Mouse (Mus musculus) heart, postnatal 36 days (tissue): Measurements from ENCODE around the gene Adgrb3. TPM values are rescaled to one million over a fixed set of nuclear protein-coding genes. Genes with fewer than 3 reads are reported as not detected.

Source experiments
- DNase-seq, 2 experiments: peaks; one replicate each; pipeline ENCODE4 v3.0.0; 2021 to 2022
- intact Hi-C: fragments of 180-260 bp; cut with DNase I; formaldehyde crosslinking; loops from one replicate; pipeline ENCODE4 v1.15.1; 2025
- total RNA-seq, 2 experiments: library from RNA; stranded (reverse); gene quantifications; 2 replicates each; pipeline ENCODE4 v1.2.3; 2021

Gene Adgrb3
- total RNA-seq, 2 experiments from 2014 or later: not detected

GRCm38 (mm10) chr1:25344876-25345275, 484.6 kb downstream of the Adgrb3 start:
- intact Hi-C loops: no loop called here
- no peak for DNase-seq

GRCm38 (mm10) chr1:25325406-25325805, 504.1 kb downstream of the Adgrb3 start:
- intact Hi-C loops: no loop called here
- DNase-seq: no peak

- intact Hi-C loops: no loop called here
- DNase-seq: no peak
These were observed 512.4 kb downstream of the Adgrb3 start for GRCm38 (mm10) chr1:25317142-25317541.

GRCm38 (mm10) chr1:25312344-25312743, 517.2 kb downstream of the Adgrb3 start:
- intact Hi-C loops: no loop called here
- no peak for DNase-seq

GRCm38 (mm10) chr1:25310066-25310465, 519.4 kb downstream of the Adgrb3 start:
- intact Hi-C loops: no loop called here

GRCm38 (mm10) chr1:25281471-25281870, 548.0 kb downstream of the Adgrb3 start:
- no peak for DNase-seq
- intact Hi-C loops: no loop called here

More at GRCm38 (mm10) chr1:25310066-25310465, 519.4 kb downstream of the Adgrb3 start:
- no peak for DNase-seq

- intact Hi-C loops: no loop called here
- DNase-seq: no peak
These were observed 578.9 kb downstream of the Adgrb3 start for GRCm38 (mm10) chr1:25250562-25250961.

GRCm38 (mm10) chr1:25242436-25242835, 587.1 kb downstream of the Adgrb3 start:
- intact Hi-C loops: no loop called here

GRCm38 (mm10) chr1:25229245-25229750, 600.2 kb downstream of the Adgrb3 start:
- intact Hi-C loops: no loop called here

More at GRCm38 (mm10) chr1:25242436-25242835, 587.1 kb downstream of the Adgrb3 start:
- no peak for DNase-seq

GRCm38 (mm10) chr1:25228381-25229244, 600.9 kb downstream of the Adgrb3 start:
- intact Hi-C loops: no loop called here

More at GRCm38 (mm10) chr1:25229245-25229750, 600.2 kb downstream of the Adgrb3 start:
- no peak for DNase-seq

GRCm38 (mm10) chr1:25227880-25228279, 601.6 kb downstream of the Adgrb3 start:
- DNase-seq: no peak

More at GRCm38 (mm10) chr1:25228381-25229244, 600.9 kb downstream of the Adgrb3 start:
- DNase-seq: peak; percentile 52 to 71

GRCm38 (mm10) chr1:25204636-25205035, 624.9 kb downstream of the Adgrb3 start:
- intact Hi-C loops: no loop called here
- no peak for DNase-seq

More at GRCm38 (mm10) chr1:25227880-25228279, 601.6 kb downstream of the Adgrb3 start:
- intact Hi-C loops: no loop called here

GRCm38 (mm10) chr1:25199392-25199791, 630.1 kb downstream of the Adgrb3 start:
- DNase-seq: no peak
- intact Hi-C loops: no loop called here

GRCm38 (mm10) chr1:25191986-25192385, 637.5 kb downstream of the Adgrb3 start:
- intact Hi-C loops: no loop called here
- DNase-seq: no peak

- DNase-seq: no peak
- intact Hi-C loops: no loop called here
These were observed 640.2 kb downstream of the Adgrb3 start for GRCm38 (mm10) chr1:25189261-25189660.

- no peak for DNase-seq
- intact Hi-C loops: no loop called here
These were observed 643.6 kb downstream of the Adgrb3 start for GRCm38 (mm10) chr1:25185909-25186308.

- no peak for DNase-seq
- intact Hi-C loops: no loop called here
These were observed 647.6 kb downstream of the Adgrb3 start for GRCm38 (mm10) chr1:25181881-25182280.

GRCm38 (mm10) chr1:25180615-25181014, 648.9 kb downstream of the Adgrb3 start:
- intact Hi-C loops: no loop called here
- DNase-seq: no peak

- no peak for DNase-seq
- intact Hi-C loops: no loop called here
These were observed 649.5 kb downstream of the Adgrb3 start for GRCm38 (mm10) chr1:25179860-25180582.

- DNase-seq: no peak
- intact Hi-C loops: no loop called here
These were observed 651.0 kb downstream of the Adgrb3 start for GRCm38 (mm10) chr1:25178347-25179130.
